Mouse (Mus musculus): ENCODE results near the gene Col4a2. TPM values are rescaled to one million over a fixed set of nuclear protein-coding genes. Genes with fewer than 3 reads are reported as not detected.
"Not testable (repeated sequence)": the region's sequence is repeated elsewhere in the genome, so short reads cannot be mapped to it uniquely, and the experiment has no call there.

Gene Col4a2
- total RNA-seq, 2 experiments from 2014 or later: 47.5 to 52.4 TPM

- intact Hi-C loops (cut with DNase I); DNase-seq (ENCODE audit: low spot score in 2 of 2): not testable (repeated sequence)
Observed at GRCm38 (mm10) chr8:11466528-11466927, 153.9 kb downstream of the Col4a2 start.

DNA sequence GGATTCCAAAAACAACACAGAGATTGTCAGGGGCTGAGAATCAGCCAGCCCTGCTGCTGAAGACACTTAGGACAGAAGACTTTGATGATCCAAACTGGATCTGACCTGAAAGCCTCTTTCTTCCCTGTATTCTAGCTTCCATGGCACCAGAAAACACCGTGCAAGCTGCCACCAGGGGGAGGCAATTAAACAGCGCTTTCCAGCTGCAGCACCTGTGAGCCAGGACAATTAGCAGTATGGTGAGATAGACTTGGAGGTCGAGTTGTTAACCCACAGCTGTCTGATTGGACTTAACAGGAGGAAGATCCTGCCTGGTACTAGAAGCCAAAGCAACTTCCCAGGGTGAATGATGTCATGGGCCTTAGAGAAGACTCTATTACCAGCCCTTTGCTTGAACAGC is 156.5 kb downstream of the Col4a2 start:
- no peak for DNase-seq (ENCODE audit: low spot score in 2 of 2)
- intact Hi-C loops (cut with DNase I): no loop called here

DNA sequence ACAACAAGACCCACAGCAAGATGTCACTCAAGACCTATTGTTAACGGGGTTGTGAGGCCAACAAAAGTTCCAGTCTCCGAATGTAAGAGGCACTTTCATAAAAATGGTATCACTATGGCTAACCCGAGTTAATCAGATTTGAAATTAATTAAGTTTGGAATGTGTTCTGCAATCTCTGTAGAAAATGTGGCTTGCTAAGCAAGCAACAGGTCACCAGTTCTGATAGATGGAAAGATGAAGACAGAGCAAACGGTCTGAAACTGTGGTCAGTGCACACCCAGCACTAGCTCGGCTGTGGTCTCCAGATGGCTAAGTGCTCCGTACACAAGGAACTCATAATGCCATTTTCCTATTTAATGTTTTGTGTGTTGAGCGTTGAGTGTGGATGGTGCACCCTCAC is 158.1 kb downstream of the Col4a2 start:
- intact Hi-C loops (cut with DNase I): no loop called here

GRCm38 (mm10) chr8:11471309-11471708 is 158.7 kb downstream of the Col4a2 start:
- intact Hi-C loops (cut with DNase I): no loop called here
- no peak for DNase-seq (ENCODE audit: low spot score in 2 of 2)

More for the DNA sequence above, 158.1 kb downstream of the Col4a2 start:
- DNase-seq (ENCODE audit: low spot score in 2 of 2): no peak

DNA sequence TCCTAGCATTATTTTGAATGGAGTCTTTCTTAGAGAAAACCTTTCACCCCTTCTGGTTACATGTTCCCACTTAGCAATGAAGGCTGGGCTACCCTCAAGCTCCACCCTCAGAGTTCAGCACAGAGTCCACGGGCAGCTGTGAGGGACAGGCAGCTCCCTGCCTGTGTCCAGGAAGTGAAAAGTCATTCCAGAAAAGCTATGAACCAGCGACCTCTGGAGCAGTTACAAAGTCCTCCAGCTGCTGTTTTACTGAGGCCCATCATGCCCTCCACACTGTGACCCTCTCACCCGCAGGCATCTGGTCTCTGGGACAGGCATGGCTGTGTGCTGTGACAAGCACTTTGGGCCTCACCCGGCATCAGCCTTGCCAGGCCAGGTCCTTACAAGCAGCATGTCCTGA is 160.5 kb downstream of the Col4a2 start:
- no peak for DNase-seq (ENCODE audit: low spot score in 2 of 2)
- intact Hi-C loops (cut with DNase I): no loop called here

DNA sequence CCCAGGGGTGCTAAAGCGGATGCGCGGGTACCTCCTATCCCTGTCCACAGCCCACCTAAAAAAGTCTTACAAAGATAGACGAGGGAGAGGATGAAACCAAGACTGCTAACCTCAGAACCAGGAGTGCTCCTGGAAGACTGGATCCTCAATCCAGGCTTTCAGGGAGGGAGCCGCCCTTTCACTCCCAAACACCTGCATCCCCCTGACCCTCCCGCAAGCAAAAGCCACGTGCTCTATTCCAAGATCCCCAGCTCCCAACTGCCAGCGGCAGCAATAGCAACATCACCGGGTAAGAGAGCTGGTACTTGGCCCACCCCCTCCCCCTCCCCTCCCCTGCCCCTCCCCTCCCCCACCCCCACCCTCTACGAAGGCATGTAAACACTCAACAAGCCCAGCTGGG is 162.8 kb downstream of the Col4a2 start:
- intact Hi-C loops (cut with DNase I): no loop called here
- no peak for DNase-seq (ENCODE audit: low spot score in 2 of 2)

DNA sequence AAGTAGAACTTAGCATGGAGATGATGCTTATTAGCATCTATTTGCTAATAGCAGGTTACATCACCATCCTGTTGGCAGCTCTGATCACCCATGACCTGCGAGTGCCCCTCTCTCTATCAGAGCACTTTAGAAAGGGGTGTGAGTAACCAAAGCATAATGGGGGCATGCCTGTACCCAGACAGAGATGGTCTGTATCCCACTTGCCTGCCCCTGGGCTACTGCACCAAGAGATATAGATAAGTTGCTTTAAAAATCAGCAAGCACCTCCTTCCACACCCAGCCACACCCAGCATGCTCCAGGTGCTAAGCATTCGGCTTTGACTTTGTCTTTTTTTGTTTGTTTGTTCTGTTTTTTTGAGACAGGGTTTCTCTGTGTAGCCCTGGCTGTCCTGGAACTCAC is 163.3 kb downstream of the Col4a2 start:
- no peak for DNase-seq (ENCODE audit: low spot score in 2 of 2)
- intact Hi-C loops (cut with DNase I): no loop called here

DNA sequence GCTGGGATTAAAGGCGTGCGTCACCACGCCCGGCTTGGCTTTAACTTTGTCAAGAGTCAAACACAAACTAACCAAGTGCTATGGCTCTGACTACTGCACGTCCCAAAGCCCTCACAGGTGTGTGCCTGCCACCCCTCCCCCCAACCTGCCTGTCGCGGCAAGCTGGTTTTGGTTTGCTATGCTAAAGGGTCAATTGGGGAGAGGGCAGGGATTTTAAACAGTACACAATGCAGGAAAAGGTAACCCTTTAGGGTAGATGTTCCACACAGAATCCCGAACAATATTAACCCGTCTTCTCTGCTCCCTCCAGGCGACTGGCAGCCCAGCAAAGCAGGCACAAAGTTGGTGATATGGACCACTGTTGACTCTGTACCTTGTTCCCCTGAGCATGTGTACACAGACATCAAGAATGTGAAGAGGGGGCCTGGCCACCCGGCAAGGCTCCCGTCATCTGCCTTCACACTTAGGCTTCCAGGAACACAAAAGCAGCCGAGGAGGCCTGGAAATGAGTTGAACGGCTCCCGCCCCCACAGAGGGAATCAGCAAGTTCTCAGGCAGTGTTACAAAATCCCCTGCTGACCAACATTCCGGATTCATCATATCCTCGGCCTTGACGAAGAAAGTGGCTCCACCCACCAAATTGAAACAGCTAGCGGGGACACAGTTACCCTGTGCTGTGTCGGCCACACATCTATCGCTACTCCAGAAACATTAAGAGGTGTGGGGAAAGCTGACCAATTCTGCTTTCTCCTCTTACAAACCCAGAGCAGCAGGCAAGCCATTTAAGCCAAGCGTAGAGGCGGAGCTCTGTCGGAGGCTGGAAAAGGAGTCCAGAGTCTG is 164.0 kb downstream of the Col4a2 start:
- intact Hi-C loops (cut with DNase I): no loop called here
- peak in 1 of 2 experiments; percentile 57 for DNase-seq (ENCODE audit: low spot score in 2 of 2)

- intact Hi-C loops (cut with DNase I): no loop called here
- no peak for DNase-seq (ENCODE audit: low spot score in 2 of 2)
Observed at GRCm38 (mm10) chr8:11477178-11477553, 164.6 kb downstream of the Col4a2 start.

- peak; percentile 17 to 36 for DNase-seq (ENCODE audit: low spot score in 2 of 2)
- intact Hi-C loops (cut with DNase I): no loop called here
Observed at GRCm38 (mm10) chr8:11477811-11478761, 165.5 kb downstream of the Col4a2 start, which contains the start of gene Rab20. TSS of gene Rab20 (minus strand) at chr8:11478710.

- DNase-seq (ENCODE audit: low spot score in 2 of 2): no peak
- intact Hi-C loops (cut with DNase I): no loop called here
Observed at GRCm38 (mm10) chr8:11478807-11479527, 166.4 kb downstream of the Col4a2 start.

- intact Hi-C loops (cut with DNase I): no loop called here
- DNase-seq (ENCODE audit: low spot score in 2 of 2): no peak
Observed at GRCm38 (mm10) chr8:11479591-11479990, 167.0 kb downstream of the Col4a2 start.

DNA sequence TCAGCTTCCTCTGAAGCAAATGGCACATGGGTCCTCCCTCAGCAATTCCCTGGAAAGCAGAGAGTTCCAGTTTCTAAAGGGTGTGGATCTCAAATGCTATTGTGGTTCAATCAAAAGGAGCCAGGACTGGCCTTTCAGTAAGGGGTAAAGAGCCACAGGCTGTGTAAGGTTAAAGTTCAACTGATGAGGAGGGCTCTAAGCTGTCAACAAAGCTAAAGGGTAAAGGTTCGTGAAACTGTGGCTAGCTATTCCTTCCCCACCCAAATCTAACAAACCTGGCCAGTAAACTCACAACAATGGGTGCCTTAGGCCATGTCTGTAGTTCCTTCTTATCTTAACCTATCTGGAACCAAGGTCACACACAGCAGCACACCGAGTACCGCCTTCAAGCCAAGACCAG is 169.3 kb downstream of the Col4a2 start:
- intact Hi-C loops (cut with DNase I): no loop called here
- no peak for DNase-seq (ENCODE audit: low spot score in 2 of 2)

GRCm38 (mm10) chr8:11482537-11482936 is 169.9 kb downstream of the Col4a2 start:
- intact Hi-C loops (cut with DNase I): no loop called here
- no peak for DNase-seq (ENCODE audit: low spot score in 2 of 2)

DNA sequence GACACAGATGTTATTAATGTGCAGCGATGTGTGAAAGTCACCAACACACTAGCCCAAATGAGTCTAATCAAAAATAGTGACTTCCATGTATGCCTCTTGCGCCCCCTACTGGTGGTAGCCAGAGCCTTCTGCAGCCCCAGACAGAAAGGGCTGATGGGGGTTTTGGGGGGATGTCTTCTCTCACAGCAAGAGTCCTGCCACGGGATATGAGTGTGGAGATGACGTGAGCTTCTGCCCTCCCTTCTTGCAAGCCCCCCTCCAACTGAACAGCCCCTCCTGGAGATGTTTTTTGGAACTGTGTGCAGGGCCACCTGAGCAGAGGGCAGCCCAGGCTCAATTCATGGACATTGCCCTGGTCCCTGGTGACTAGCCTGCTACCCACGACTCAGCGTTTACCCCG is 173.5 kb downstream of the Col4a2 start:
- intact Hi-C loops (cut with DNase I): loop anchor here (1.0 kb wide), 1 partner anchor 36 kb away; no protein-coding TSS in a partner anchor
- DNase-seq (ENCODE audit: low spot score in 2 of 2): peak; percentile 57 to 65

DNA sequence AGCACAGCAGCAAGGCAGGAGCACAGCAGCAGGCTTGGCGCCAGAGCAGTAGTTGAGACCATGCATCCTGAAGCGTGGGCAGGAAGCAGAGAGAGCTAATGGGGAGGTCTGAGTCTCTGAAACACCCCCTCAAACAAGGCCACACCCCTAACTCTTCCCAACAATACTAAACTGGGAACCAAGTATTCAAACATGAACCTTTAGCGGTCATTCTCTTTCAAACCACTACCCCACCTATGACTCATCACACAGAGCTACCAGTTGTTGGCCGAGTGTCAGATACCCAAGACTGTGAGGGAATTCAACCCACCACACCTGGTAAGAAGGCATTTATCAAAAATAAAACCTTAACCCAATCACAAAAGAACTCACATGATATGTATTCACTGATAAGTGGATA is 174.6 kb downstream of the Col4a2 start:
- intact Hi-C loops (cut with DNase I): no loop called here
- DNase-seq (ENCODE audit: low spot score in 2 of 2): no peak

DNA sequence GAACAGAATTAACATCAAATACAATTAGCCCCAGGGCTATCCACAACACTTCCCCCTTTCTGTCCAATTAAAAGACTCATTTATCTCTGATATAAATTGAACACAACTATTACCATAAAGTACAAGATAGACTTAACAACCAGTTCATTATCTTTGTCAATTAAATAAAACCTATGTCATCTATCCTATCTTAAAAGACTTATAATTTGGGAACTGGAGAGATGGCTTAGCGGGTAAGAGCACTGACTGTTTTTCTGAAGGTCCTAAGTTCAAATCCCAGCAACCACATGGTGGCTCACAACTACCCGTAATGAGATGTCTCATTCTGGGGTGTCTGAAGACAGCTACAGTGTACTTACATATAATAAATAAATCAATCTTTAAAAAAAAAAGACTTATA is 179.7 kb downstream of the Col4a2 start:
- DNase-seq (ENCODE audit: low spot score in 2 of 2); intact Hi-C loops (cut with DNase I): not testable (repeated sequence)

DNA sequence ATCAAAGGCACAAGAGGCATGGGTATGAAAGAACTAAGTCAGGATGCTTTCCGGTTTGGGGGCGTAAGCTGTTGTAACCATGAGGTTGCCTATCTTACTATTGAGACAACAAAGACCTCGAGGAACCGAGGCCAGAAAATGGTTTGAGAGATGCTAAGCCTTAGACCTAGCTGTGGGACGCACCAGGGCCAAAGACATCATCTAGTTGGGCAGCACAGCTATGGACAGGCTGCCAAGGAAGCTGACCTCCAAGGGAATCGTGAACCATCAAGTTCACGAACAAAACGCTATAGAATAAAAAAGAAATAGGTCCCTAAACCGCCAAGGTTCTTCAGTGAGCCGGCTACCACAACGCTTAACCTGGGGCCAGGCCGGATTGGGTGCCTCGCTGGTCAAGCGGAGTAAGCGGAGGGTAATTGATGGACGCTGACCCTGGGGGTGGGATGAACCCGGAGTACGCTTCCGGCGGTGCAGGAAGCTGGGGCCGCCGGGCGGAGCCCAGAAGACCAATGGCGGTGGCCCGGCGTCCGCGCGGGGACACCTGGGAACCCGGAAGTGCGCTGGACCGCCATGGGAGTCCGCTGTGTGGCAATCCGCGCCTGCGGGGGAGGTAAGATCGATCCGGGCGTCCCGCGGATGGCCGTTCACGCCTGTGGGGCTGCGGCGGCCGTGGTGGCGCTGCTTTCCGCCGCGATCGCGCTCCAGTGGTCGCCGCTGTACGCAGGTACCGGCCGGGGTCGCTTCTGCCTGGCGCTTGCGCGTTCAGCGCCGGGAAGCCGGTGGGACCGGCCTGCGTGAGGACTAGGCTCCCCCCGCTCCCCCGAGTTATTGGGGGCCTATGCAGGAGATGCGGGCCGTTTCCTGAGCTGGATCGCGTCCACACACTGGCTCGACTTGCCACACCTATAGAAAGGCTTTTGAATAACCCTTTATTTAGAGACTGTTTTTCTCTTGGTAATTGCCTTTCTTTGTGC is 184.7 kb downstream of the Col4a2 start, which contains the start of gene Naxd:
Naxd (plus strand) TSS at position 490 of the 974 bp plus-strand sequence.
- intact Hi-C loops (cut with DNase I): loop anchor here (2.0 kb wide), 1 partner anchor 75 kb away; no protein-coding TSS in a partner anchor
- DNase-seq (ENCODE audit: low spot score in 2 of 2): peak; percentile 92 to 93

All from left cerebral cortex, postnatal 25 days (tissue).